Mouse (Mus musculus) megakaryocyte progenitor cell, adult 5-6 weeks (primary cell): ENCODE measurements at regions not wholly inside any gene's neighbourhood (a gene's known extent, or its start where the extent isn't known, plus 50 kb on each side); places are given as distances from the start of the nearest gene placed in this dataset.
A peak's percentile ranks its signal among the peaks of the same experiment; 100 is the strongest.

ENCODE experiments used
- ATAC-seq: replicated peaks from 2 replicates; pipeline ENCODE4 v1.8.0; 2016; ENCODE audit warnings: mild to moderate bottlenecking, moderate TSS enrichment, inconsistent platforms; ENCODE audit not compliant: poor library complexity

- ATAC-seq: peak; percentile 54; the same call in 1 of the 2 replicates
Measured at GRCm38 (mm10) chr17:44336842-44337241, 148.5 kb downstream of the Clic5 start.

GRCm38 (mm10) chr17:44337253-44337652, 148.9 kb downstream of the Clic5 start:
- no peak for ATAC-seq

DNA sequence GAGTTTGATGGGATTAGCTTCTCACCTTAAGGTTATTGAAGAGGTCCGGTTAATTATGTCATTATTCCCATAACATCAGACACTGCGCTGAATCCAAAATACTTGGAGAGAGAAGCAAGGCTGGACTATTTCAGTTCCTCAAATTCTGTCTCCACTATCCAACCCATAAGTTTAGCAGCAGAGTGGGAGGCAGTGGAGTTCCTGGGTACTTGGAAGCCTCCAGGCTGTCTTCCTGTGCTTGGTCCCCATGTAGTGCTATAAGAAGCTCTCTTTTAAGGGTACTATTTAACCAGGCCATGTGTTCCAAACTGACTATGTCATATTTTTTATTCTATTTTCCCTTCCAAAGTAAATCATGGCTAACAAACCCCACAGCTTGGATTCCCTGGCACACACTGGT, 156.2 kb downstream of the Clic5 start:
- no peak for ATAC-seq

DNA sequence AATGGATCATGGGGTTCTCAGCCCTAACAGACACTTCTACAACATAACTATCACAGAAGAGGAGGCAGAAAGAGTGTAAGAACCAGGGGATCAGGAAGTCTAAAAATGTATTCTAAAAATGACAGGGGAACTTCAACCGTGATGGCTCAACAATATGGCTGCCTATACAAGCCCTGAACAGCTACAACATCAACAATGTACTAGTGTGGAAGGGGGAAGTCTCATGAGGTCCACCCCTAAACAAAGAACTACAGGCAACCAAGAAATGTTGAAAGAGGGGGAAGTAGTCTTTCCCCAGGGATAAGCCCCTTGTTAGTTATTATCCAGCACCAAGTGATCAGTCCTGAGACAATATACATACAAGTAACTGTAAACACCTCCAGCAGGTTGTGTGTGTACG, 157.0 kb downstream of the Clic5 start:
- peak; percentile 64 for ATAC-seq

DNA sequence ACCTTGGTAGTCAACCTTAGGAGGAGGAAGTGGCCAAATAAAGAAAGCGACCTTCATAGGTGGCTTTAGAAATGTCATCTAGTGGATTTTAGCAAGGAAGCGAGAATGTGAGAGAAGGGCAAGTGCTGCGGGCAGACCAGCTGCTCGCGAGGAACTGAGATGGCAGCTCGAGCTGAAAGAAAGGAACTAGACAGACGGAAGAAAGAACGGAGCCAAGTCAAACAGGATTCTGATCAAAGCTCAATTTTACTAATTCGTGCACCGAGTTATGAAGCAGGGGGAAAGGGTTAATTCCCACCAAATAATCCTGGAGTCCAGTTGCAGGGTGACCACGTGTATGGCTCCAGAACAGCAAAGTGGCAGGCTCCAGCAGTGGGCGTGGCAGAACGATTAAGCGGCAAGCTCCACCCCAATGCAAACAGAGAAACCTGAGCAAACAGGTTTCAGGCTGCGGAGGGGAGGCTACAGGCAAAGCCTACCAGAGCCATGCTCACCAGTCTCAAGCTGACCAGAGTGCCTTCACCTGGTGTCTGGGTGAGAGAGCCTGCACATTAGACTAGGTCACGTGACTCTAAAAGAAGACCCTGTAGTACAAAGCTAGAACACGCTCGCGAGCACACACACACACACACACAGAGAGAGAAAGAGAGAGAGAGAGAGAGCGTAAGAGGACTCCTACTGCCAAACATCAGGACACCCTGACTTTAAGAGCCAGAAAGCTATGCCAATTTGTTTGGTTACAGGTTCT, 162.0 kb downstream of the Clic5 start:
- ATAC-seq: peak; percentile 56

DNA sequence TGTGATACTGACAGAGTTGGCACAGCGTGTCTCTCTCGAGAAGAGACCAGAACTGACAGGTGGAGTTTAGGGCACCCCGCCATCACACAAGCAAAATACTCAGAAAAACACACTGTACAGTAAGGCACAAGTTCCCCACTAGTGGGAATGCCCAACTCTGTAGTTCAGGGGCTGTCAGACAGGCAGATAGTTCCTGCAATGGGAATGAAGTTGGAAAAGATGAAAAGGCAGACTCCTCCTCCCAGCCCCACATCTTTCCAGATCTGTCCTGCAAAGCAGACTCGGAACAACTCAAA, 162.5 kb downstream of the Clic5 start:
- no peak for ATAC-seq

DNA sequence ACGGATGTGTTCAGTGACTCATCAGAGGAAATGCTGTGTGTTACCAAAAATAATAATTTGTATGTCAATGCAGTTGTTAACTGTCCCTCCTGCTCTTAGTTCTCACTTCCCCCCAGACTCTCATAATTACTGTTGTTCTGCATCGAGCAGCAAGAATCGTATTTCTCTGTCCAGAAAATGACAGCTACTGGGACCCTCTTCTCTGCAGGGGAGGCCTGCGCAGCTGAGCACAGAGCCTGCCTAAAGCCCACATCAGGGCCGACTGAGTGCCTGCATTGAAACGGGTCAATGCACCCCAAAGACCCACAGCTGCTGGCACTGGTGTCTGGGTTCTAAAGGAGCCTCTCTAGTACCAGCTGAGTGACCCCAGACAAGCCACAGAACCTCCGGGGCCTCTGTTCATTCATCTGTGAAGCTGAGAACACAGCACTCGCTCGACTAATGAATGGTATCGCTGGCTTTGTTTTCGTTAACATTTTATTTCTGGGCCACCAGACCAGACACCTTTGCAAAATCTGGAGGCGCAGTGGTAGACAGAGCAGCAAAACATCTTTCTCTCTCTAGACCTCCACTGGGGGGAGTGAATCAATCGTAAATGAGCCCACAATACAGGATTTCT, 163.2 kb downstream of the Clic5 start:
- ATAC-seq: no peak; the same call in 1 of the 2 replicates

- no peak for ATAC-seq
Measured at GRCm38 (mm10) chr17:44352142-44352541, 163.8 kb downstream of the Clic5 start.

- ATAC-seq: no peak
Measured at GRCm38 (mm10) chr17:44363111-44363510, 174.7 kb downstream of the Clic5 start.

- ATAC-seq: no peak
Measured at GRCm38 (mm10) chr17:44364494-44364893, 176.1 kb downstream of the Clic5 start.

DNA sequence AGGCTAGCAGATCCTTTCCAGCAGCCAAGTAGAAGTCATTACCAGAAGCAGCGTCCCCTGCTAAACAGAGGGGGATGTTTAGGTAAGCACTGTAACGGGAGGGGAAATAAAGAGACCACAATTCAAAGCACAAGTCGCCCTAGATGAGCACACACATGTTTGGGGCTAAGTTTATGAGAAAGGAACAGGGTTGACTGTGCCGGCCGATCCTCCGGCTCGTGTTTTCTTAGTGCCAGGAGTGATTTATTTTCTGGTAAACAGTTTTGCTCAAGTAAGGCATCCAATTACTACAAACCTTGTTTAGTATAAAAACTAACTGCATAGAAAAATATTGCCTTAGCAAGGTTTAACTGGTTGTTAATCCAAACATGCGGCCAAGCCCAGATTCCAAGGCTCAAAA, 178.1 kb downstream of the Clic5 start:
- no peak for ATAC-seq

DNA sequence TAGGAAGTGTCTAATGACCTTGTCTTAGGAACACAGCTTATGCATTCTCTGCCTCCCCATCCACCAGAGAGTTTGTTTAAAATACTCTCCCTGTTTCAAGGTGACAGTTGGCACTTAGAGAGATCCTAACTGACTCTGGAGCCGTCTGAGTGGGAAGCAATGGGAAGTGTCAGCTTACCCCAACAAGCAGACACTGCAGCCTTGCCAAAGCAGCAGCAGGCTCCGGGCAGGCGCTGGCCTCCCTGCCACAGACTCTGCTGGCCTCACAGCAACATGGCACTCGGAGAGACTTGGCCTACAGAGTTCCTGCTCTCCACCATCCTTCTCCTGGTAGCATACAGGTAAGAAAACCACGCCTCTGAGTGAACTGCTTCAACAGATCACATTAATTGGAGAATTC, 179.2 kb downstream of the Clic5 start:
- ATAC-seq: no peak

- ATAC-seq: no peak
Measured at GRCm38 (mm10) chr17:44370966-44371465, 182.6 kb downstream of the Clic5 start.

DNA sequence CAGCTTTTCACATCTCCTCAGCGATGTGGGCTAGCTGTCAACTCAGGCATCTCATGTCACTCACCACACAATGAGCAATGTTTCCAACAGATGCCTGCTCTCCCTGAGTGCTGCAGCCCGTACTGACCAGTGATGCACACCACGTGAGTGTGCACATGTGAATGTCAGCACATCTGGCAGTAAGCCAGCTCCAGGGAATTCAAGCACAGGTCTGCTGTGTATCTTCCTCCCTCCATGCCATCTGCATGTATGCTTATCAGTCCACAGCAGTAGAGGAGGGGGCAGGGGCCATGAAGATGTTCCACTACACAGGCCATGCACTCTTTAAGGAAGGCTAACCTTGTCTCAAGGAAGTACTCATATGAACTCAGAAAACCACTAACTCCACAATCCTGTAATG, 183.2 kb downstream of the Clic5 start:
- peak; percentile 54 for ATAC-seq

- ATAC-seq: no peak
Measured at GRCm38 (mm10) chr17:44373744-44374456, 185.5 kb downstream of the Clic5 start.

- ATAC-seq: no peak
Measured at GRCm38 (mm10) chr17:44378391-44378790, 190.0 kb downstream of the Clic5 start.

- ATAC-seq: no peak
Measured at GRCm38 (mm10) chr17:44388916-44389315, 200.5 kb downstream of the Clic5 start.

- no peak for ATAC-seq
Measured at GRCm38 (mm10) chr17:44397829-44398228, 209.4 kb downstream of the Clic5 start.

- ATAC-seq: no peak
Measured at GRCm38 (mm10) chr17:44398231-44398630, 209.8 kb downstream of the Clic5 start.

DNA sequence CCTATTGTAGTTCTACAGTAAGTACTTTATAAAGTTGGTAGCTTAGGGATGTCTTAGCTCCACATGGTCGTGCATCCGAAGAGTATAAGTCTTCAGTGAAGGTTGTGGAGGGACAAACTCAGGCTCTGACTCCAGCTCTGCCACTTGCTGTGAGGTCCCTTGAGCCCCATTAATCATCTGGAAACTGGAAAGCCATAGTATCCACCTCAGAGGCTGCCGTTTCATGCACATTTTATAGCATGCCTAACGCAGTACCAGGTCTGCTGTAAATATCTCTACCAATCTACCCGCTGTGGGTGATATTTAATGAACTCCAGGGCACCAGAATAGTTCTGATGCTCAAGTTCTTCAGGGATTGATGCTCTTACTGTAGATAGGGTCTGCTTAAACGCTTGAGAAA, 216.5 kb downstream of the Clic5 start:
- ATAC-seq: no peak

DNA sequence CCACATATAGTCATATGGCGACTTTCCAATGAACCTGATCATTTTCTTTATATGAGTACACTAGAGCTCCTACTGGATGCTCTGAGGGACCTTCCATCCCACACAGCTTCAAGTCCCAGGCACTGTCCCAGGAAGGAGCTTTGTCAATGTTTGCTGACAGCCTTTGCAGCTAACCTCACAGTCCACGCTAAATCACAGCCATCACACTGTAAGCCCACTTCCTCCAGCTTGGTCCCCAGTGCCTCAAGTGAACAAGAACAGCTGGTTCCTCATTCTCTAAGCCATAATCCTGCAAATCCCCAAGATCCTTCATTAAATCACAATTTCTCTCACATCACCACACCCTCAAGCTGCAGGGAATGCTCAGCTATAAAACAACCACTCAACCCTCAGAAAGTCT, 222.6 kb downstream of the Clic5 start:
- no peak for ATAC-seq
